Mouse (Mus musculus) MN1 (cell line): ENCODE results near the gene Hist1h2ab.
"Not testable (repeated sequence)": the region's sequence is repeated elsewhere in the genome, so short reads cannot be mapped to it uniquely, and the experiment has no call there.

Experiments used
- DNase-seq: peaks from one replicate; pipeline ENCODE4 v3.0.0-alpha.2; 2016; ENCODE audit warnings: low spot score

Hist1h2ab gene

GRCm38 (mm10) chr13:23753314-23754078 is 2.6 kb downstream of the Hist1h2ab start:
- DNase-seq = no peak

GRCm38 (mm10) chr13:23755000-23755399 is 4.1 kb downstream of the Hist1h2ab start:
- DNase-seq = no peak

GRCm38 (mm10) chr13:23756790-23757189 is 5.9 kb downstream of the Hist1h2ab start, which contains the start of gene Hist1h4b:
Gene Hist1h4b (plus strand): TSS chr13:23757013.
- DNase-seq = peak; percentile 90

GRCm38 (mm10) chr13:23757211-23757773 is 6.4 kb downstream of the Hist1h2ab start:
- no peak for DNase-seq

- no peak for DNase-seq
These were observed 7.0 kb downstream of the Hist1h2ab start for GRCm38 (mm10) chr13:23757921-23758320.

GRCm38 (mm10) chr13:23759251-23759771 is 8.4 kb downstream of the Hist1h2ab start:
- no peak for DNase-seq

GRCm38 (mm10) chr13:23759916-23760239 is 9.0 kb downstream of the Hist1h2ab start:
- DNase-seq = no peak

- DNase-seq = peak; percentile 59
These were observed 9.5 kb downstream of the Hist1h2ab start for GRCm38 (mm10) chr13:23760240-23760971.

GRCm38 (mm10) chr13:23760972-23761864 is 10.3 kb downstream of the Hist1h2ab start, which contains the start of gene Hist1h4a:
Gene Hist1h4a (minus strand): TSS chr13:23761230.
- peak; percentile 96 for DNase-seq

- peak; percentile 89 for DNase-seq
These were observed 11.2 kb downstream of the Hist1h2ab start, which contains the start of gene Hist1h3a for GRCm38 (mm10) chr13:23761871-23762821. Gene Hist1h3a (minus strand): TSS chr13:23762386.

- DNase-seq = no peak
These were observed 12.3 kb downstream of the Hist1h2ab start for GRCm38 (mm10) chr13:23763242-23763585.

GRCm38 (mm10) chr13:23763586-23764323 is 12.8 kb downstream of the Hist1h2ab start, which contains the start of gene Hist1h1a:
Gene Hist1h1a (plus strand): TSS chr13:23763666.
- peak; percentile 85 for DNase-seq

GRCm38 (mm10) chr13:23764324-23765171 is 13.6 kb downstream of the Hist1h2ab start:
- DNase-seq = no peak

GRCm38 (mm10) chr13:23765172-23765513 is 14.2 kb downstream of the Hist1h2ab start:
- DNase-seq = no peak

GRCm38 (mm10) chr13:23766772-23767171 is 15.8 kb downstream of the Hist1h2ab start:
- DNase-seq = no peak

- DNase-seq = no peak
These were observed 18.0 kb downstream of the Hist1h2ab start for GRCm38 (mm10) chr13:23768834-23769397.

GRCm38 (mm10) chr13:23769613-23770012 is 18.7 kb downstream of the Hist1h2ab start, which contains the start of gene Trim38:
Gene Trim38 (plus strand): TSS chr13:23769913.
- not testable (repeated sequence) for DNase-seq

- peak; percentile 69 for DNase-seq
These were observed 21.8 kb downstream of the Hist1h2ab start for GRCm38 (mm10) chr13:23772561-23773313.
